ENCODE assay signal across 8 mouse cellular contexts in genomic region chr5:65199346-65200128, GRCm38 (mm10). TPM values are rescaled to one million over a fixed set of nuclear protein-coding genes. Genes with fewer than 3 reads are reported as not detected.
A peak's percentile ranks its signal among the peaks of the same experiment; 100 is the strongest.
DNase-seq lines count a peak whose midpoint lies in the region; ATAC-seq and TF ChIP-seq lines count a peak whose summit lies in the region.

Gene Wdr19 (plus strand): TSS chr5:65199696.

- H3K9ac ChIP-seq in heart, embryonic 12.5 days: peak within 1 kb of the TSS; percentile 73
- H3K9ac ChIP-seq in kidney, postnatal 0 days (ENCODE audit: low read depth, low read length): peak within 1 kb of the TSS; percentile 68
- peak within 1 kb of the TSS; percentile 66 for H3K9ac ChIP-seq in liver, embryonic 11.5 days (ENCODE audit: low read depth, low read length)
- peak within 1 kb of the TSS; percentile 41 for H3K9ac ChIP-seq in stomach, embryonic 14.5 days (replicated peaks; ENCODE audit: low read depth, low read length)

- no peaks in the 10 kb centered on the region for H3K36me3 ChIP-seq in heart, embryonic 12.5 days
- H3K36me3 ChIP-seq in kidney, postnatal 0 days (ENCODE audit: insufficient read depth, low read length): 0 out of 2 replicates have a peak, but pooled peaks cover 5% of the 10 kb centered on the region
- H3K36me3 ChIP-seq in liver, embryonic 11.5 days (ENCODE audit: control insufficient read depth, insufficient read depth, low read length): no peaks in the 10 kb centered on the region
- H3K36me3 ChIP-seq in stomach, embryonic 14.5 days (ENCODE audit: control insufficient read depth, insufficient read depth, low read length): no peaks in the 10 kb centered on the region; the same call in 1 of the 2 replicates

- peak within 1 kb of the TSS; percentile 63 for H3K4me3 ChIP-seq in heart, embryonic 12.5 days
- H3K4me3 ChIP-seq in kidney, postnatal 0 days (replicated peaks; ENCODE audit: low read depth, low read length): peak within 1 kb of the TSS; percentile 55
- peak within 1 kb of the TSS; percentile 72 for H3K4me3 ChIP-seq in liver, embryonic 11.5 days (ENCODE audit: low read depth, low read length)
- peak within 1 kb of the TSS; percentile 58 for H3K4me3 ChIP-seq in stomach, embryonic 14.5 days (ENCODE audit: low read depth, low read length)

- no peak for TF ChIP-seq CTCF in kidney, postnatal 0 days (IDR thresholded peaks at IDR 0.05; ENCODE audit: low read depth)

- ATAC-seq in erythroid progenitor cell, adult 5-6 weeks (replicated peaks; ENCODE audit: low FRiP score, poor library complexity, severe bottlenecking): peak; percentile 100
- peak; percentile 100 for ATAC-seq in heart, embryonic 12.5 days (ENCODE audit: insufficient number of reproducible peaks, low FRiP score)
- ATAC-seq in kidney, postnatal 0 days (replicated peaks; ENCODE audit: low FRiP score, low read depth): peak; percentile 100
- peak; percentile 100 for ATAC-seq in liver, embryonic 11.5 days (replicated peaks; ENCODE audit: low FRiP score)
- peak; percentile 99 for ATAC-seq in stomach, embryonic 14.5 days (ENCODE audit: insufficient number of reproducible peaks, insufficient read depth, low FRiP score, low read depth)

- DNase-seq in CD4-positive helper T cell, adult 2 months (ENCODE audit: low read depth, low spot score): peak; percentile 99
- peak; percentile 99 for DNase-seq in brain, embryonic 18.5 days (ENCODE audit: low read depth, low spot score)
- peak; percentile 100 for DNase-seq in kidney, postnatal 0 days (ENCODE audit: low spot score)
- DNase-seq in liver, embryonic 11.5 days (ENCODE audit: low spot score): peak; percentile 95
- DNase-seq in naive thymus-derived CD4-positive, alpha-beta T cell, adult 2 months (ENCODE audit: low read depth): peak; percentile 99

- H3K9me3 ChIP-seq in heart, embryonic 12.5 days (replicated peaks): no peaks in the 10 kb centered on the region
- no peaks in the 10 kb centered on the region for H3K9me3 ChIP-seq in kidney, postnatal 0 days (replicated peaks; ENCODE audit: low read length)
- H3K9me3 ChIP-seq in liver, embryonic 11.5 days (ENCODE audit: control insufficient read depth, low read length): no peaks in the 10 kb centered on the region
- no peaks in the 10 kb centered on the region for H3K9me3 ChIP-seq in stomach, embryonic 14.5 days (ENCODE audit: control insufficient read depth, low read depth, low read length)

- H3K27me3 ChIP-seq in heart, embryonic 12.5 days (replicated peaks): no peaks in the 10 kb centered on the region
- H3K27me3 ChIP-seq in kidney, postnatal 0 days (ENCODE audit: insufficient read depth, low read length): no peaks in the 10 kb centered on the region
- no peaks in the 10 kb centered on the region for H3K27me3 ChIP-seq in liver, embryonic 11.5 days (replicated peaks; ENCODE audit: control insufficient read depth, insufficient read depth, low read length)
- H3K27me3 ChIP-seq in stomach, embryonic 14.5 days (ENCODE audit: control insufficient read depth, insufficient read depth, low read length): no peaks in the 10 kb centered on the region

- peaks cover 5% of the 10 kb centered on the region for H3K4me1 ChIP-seq in heart, embryonic 12.5 days (replicated peaks)
- H3K4me1 ChIP-seq in kidney, postnatal 0 days (replicated peaks; ENCODE audit: insufficient read depth, low read length): 0 out of 2 replicates have a peak, but pooled peaks cover 2% of the 10 kb centered on the region
- no peaks in the 10 kb centered on the region; the same call in 1 of the 2 replicates for H3K4me1 ChIP-seq in liver, embryonic 11.5 days (replicated peaks; ENCODE audit: control insufficient read depth, insufficient read depth, low read length)
- peaks cover 5% of the 10 kb centered on the region; the same call in 1 of the 2 replicates for H3K4me1 ChIP-seq in stomach, embryonic 14.5 days (ENCODE audit: control insufficient read depth, insufficient read depth, low read length)

- peak within 1 kb of the TSS; percentile 75 for H3K4me2 ChIP-seq in heart, embryonic 12.5 days
- peak within 1 kb of the TSS; percentile 73 for H3K4me2 ChIP-seq in kidney, postnatal 0 days (ENCODE audit: low read length)
- peak within 1 kb of the TSS; percentile 88 for H3K4me2 ChIP-seq in liver, embryonic 11.5 days
- H3K4me2 ChIP-seq in stomach, embryonic 14.5 days (replicated peaks; ENCODE audit: low read depth, low read length): peak within 1 kb of the TSS; percentile 73

- WGBS in heart, embryonic 12.5 days: under 1% methylated on average over 37 of the region's 37 CpGs
- under 1% methylated on average over 37 of the region's 37 CpGs for WGBS in kidney, postnatal 0 days
- under 1% methylated on average over 37 of the region's 37 CpGs for WGBS in liver, embryonic 11.5 days
- under 1% methylated on average over 37 of the region's 37 CpGs for WGBS in stomach, embryonic 14.5 days

- peak within 1 kb of the TSS; percentile 53 for H3K27ac ChIP-seq in heart, embryonic 12.5 days (ENCODE audit: poor library complexity, severe bottlenecking)
- H3K27ac ChIP-seq in kidney, postnatal 0 days: peak within 1 kb of the TSS; percentile 85
- H3K27ac ChIP-seq in liver, embryonic 11.5 days (ENCODE audit: low read depth, low read length): peak within 1 kb of the TSS; percentile 38; the same call in 1 of the 2 replicates
- peak within 1 kb of the TSS; percentile 56; the same call in 1 of the 2 replicates for H3K27ac ChIP-seq in stomach, embryonic 14.5 days (ENCODE audit: low read length)

RNA-seq across cellular contexts. Expression of gene Wdr19, which starts in this region (rescaled TPM):
- total RNA-seq in erythroid progenitor cell, adult 5-6 weeks (2015; ENCODE audit: low replicate concordance): 0.42 and 2.2 TPM in 2 replicates
- 0.13 and 0.61 TPM in 2 replicates for total RNA-seq in erythroid progenitor cell, adult 5-6 weeks (2017; ENCODE audit: low replicate concordance)
- polyA plus RNA-seq in heart, embryonic 12.5 days (2016; fragmentation: Nextera tagmentation; extraction: Ambion mirVana): 7.9 and 8.4 TPM in 2 replicates
- polyA plus RNA-seq in kidney, postnatal 0 days (2015; fragmentation: Nextera tagmentation; extraction: Ambion mirVana): 9.9 and 10.2 TPM in 2 replicates
- 4.9 and 5.8 TPM in 2 replicates for polyA plus RNA-seq in liver, embryonic 11.5 days (2014; fragmentation: Nextera tagmentation; extraction: Ambion mirVana)
- 10.4 and 10.6 TPM in 2 replicates for polyA plus RNA-seq in stomach, embryonic 14.5 days (2014; fragmentation: Nextera tagmentation; extraction: Ambion mirVana)

Comparison
In these comparisons a context has a peak if more than half of its experiments do, and no peak if none do; other contexts are left out.
1. Peak in every context shown above with its lines: DNase-seq, ATAC-seq, H3K4me3 ChIP-seq and H3K27ac ChIP-seq.